Mouse (Mus musculus): ENCODE data around the gene Sbsn.
"Not testable (repeated sequence)": the region's sequence is repeated elsewhere in the genome, so short reads cannot be mapped to it uniquely, and the experiment has no call there.

Gene Sbsn

DNA sequence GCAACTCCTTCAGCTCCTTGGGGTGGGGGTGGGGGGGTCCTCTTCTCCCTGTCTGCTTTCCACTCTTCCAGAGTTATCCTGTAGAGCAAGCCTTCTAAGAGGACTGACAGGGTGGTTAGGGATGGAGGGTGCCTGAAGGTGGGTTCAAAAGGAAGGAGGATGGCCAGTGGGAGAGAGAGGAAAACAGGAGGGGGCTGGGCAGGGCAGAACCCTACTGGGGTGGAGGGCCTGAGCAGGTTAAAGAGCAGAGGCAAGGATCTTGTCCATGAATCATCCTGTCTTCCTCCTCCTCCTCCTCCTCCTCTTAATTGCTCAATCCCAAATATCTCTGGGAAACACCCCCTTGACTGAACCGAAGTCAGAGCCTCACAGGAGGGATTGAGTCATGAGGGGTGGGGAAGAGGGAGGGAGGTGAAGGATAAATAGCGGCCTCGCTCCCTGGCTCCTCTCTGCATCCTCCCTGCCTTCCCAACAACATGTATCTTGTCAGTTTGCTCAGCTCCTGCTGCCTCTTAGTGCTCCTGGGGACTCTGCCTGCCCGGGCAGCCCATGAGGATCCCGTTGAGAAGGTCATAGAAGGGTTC is at the start of gene Sbsn:
Gene Sbsn (plus strand): TSS at position 386 of the 584 bp plus-strand sequence.
- no peak for DNase-seq (ENCODE audit: extremely low spot score)

DNA sequence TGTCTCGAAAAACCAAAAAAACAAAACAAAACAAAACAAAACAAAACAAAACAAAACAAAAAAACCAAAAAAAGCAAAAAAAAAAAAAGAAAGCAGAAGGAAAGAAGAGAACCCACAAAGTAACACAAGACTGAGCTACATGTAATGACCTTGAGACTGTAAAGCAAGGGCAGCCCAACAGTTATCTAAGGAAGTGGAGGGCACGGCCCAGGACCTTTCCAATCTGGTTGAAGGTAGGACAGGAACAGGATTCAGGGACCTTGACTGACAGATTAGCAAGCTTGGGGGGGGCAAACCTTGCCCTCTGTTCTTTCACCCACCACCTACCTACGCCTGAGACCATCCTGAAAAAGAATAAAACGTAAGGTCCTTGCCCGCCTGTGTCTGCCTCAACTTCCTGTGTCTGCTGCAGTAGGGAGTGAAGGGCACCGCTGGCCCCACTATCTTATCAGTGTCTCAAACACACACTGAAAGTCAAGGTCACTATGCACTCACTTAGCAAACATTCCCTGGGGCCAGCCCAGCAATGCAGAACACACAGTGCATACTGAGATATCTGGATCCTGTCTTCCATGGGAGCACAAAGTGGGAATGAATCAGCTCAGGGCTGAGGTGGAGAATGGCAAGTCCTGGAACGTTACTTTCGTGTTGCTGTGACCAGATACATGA is 44.9 kb upstream of the Sbsn start:
- DNase-seq (ENCODE audit: extremely low spot score), result no peak

DNA sequence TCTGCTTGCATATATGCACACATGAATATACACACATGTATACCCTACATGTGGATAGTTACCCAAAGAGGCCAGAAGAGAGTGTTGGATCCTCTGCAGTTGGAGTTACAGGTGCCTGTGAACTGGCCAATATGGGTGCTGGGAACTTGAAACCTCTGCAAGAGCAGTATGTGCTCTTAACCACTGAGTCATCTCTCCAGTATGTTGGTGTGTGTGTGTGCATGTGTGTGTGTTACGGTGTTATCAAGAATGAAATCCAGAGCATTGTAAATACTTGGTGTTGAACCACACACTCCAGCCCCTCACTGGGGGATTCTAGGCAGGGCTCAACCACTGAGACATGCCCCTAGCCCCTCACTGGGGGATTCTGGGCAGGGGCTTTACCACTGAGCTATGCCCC is 43.8 kb upstream of the Sbsn start:
- DNase-seq (ENCODE audit: extremely low spot score), result no peak

DNA sequence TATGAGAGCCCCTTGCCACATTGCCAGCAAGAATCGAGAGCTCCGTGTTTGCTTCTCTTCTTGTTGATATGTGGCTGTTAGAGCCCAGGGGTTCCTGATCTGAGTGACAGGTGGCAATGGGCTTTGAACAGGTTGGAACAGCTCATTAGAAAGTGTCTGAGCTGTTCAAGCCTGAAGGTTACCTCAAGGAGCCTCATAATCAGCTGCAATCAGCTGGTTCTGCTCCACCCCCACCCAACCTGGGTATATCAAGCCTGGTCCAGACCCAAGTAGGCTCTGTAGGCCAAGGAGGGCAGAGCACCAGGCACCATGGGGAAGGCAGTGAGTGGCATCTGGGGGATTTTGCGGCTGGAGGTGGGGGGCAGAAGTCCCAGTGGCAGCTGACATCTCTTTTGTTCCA is 39.3 kb upstream of the Sbsn start, which contains the start of gene Atp4a:
Gene Atp4a (plus strand): TSS at position 268 of the 400 bp plus-strand sequence.
- DNase-seq (ENCODE audit: extremely low spot score), result no peak

DNA sequence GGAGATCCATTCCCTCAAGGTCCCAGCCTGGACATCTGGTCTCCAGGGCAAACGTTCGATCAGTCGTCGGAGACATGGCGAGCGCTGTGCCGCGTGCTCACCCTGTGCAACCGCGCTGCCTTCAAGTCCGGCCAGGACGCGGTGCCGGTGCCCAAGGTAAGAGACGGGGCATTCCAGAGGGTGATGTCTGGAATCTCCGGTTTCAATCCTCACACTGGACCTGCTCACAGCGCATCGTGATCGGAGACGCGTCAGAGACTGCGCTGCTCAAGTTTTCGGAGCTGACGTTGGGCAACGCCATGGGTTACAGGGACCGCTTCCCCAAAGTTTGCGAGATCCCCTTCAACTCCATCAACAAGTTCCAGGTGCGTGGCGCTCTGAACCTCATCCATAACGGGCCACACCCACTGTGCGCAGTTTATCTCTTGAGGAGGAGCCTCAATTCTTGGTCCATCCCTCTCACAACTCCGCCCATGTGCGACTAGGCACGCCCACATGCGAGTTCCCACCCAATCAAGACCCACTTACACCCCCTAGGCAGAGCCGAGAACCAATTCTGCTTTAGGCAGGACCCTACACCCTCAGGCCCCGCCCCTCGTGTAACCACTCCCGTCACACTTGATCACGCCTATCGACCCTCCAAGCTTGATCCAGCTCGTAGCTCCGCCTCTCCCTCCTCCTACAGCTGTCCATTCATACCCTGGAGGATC is 34.1 kb upstream of the Sbsn start:
- peak; percentile 91 for DNase-seq (ENCODE audit: extremely low spot score)

DNA sequence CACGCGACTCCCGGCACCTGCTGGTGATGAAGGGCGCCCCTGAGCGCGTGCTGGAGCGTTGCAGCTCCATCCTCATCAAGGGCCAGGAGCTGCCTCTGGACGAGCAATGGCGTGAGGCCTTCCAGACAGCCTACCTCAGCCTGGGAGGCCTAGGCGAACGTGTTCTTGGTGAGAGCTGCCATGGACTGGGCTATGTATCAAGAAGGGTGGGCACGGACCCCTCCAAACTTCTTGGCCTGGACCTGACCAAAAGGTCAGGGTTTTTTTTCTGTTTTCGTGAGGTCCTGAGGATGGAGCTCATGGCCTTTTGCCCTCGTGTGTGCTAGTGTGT is 33.6 kb upstream of the Sbsn start:
- no peak for DNase-seq (ENCODE audit: extremely low spot score)

DNA sequence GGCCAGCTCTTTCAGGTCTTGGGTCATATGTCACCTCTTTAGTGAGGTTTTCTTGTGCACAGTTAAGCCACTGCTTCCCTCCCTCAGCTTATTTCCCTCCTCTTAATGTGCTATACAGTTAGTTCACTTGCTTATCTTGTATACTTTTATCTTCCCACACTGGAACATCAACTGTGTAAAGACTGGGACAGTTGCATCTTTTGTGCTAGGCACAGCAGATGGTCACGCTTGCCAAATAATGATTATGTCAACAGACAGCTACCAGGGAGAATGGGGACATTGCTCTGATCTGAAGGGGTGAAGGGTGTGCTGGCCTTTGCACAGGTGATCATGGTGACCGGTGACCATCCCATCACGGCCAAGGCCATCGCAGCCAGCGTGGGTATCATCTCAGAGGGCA is 31.6 kb upstream of the Sbsn start:
- DNase-seq (ENCODE audit: extremely low spot score), result no peak

DNA sequence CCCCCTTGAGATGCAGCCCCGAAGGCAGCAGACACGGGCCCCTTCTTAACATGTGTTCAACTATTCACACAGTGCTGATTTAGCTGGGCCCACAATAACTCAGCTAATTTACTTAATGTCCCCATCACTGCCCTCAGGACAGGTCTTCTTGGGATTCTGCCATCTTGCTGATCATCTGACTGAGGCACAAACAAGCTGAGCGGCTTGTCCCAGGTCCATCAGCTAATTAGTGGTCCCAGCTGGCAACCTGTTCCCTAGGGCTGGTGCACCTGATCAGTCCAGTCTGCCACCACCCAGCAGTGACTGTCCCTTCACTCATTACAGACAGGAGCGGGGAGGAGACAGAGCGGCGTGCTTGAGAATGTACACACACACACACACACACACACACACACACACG is 30.0 kb upstream of the Sbsn start:
- DNase-seq (ENCODE audit: extremely low spot score), result no peak

DNA sequence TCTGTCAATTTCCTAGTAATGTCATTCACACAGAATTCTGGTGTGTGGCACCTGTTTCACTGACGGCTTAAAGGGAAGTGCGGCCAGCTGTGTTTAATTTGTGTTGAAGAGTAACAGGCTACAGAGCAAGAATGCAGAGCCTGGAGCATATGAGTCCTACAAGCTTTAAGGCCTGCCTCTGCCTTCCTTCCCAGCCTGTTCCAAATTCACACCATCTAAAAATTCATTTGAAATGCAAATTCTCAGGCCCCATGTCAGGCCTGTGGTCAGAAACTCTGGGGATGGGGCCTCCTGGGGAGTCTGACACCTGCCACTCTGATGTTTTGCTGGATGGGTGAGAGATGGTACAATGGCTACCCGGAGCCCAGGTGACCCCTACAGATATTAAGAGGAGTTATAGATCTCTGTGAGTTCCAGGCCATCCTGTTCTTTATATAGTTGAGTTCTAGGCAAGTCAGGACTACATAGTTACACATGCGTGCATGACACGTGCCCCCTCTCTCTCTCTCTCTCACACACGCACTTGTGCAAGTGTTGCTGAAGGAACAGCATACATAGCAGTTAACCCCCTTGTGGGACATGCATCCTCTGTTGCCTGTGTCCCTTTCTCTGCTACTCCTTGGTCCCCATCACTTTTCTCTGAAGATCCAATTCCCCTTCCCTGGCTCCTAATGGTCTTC is 27.9 kb upstream of the Sbsn start:
- no peak for DNase-seq (ENCODE audit: extremely low spot score)

DNA sequence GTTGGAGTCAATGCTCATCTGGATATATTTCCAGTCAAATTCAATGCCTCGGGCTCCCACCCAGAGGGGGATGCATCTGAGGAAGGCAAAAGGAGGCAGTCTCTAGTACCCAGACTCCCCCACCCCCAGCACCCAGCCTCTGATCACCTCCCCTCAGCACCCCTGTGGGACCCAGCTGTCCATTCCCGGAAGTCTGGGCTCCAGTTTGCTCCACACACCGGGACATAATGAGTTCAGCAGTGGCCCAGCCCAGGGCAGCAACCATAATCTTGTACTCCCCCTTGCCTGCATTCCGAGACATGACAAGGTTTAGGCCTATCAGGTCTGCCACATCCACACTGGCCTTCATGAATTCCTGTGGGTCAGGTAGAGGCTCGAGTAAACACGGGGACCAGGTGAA is 23.1 kb upstream of the Sbsn start:
- DNase-seq (ENCODE audit: extremely low spot score), result no peak

DNA sequence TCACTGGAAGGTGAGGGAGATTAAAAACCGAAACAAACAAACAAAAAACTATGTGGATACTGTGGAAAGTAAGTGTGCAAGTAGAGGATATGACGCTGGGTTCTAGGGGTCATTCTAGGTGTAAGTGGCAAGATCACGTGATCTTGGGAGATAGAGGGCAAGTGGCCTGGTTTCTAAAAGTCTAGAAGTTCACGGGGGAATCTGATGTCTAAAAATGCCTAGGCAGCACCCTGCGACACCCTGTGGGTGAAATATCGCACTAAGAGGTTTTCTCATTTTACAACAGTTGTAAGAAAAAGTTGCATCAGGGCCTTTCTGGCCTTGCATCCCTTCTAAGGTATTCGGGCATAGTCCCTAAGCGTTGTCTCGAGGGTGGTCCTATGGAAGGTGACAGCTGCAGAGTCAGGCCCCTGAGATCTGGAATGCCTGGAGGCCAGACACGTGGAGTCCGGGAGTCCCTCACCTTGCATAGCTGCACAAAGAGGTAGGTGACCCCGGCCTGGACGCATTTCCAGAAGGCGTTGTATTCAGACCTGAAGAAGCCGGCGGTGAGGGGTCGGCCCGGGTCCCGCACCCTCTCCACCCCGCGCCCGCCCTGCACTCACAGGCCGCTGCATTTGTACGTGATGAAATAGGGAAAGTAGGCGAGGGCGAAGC is 22.4 kb upstream of the Sbsn start:
- no peak for DNase-seq (ENCODE audit: extremely low spot score)

DNA sequence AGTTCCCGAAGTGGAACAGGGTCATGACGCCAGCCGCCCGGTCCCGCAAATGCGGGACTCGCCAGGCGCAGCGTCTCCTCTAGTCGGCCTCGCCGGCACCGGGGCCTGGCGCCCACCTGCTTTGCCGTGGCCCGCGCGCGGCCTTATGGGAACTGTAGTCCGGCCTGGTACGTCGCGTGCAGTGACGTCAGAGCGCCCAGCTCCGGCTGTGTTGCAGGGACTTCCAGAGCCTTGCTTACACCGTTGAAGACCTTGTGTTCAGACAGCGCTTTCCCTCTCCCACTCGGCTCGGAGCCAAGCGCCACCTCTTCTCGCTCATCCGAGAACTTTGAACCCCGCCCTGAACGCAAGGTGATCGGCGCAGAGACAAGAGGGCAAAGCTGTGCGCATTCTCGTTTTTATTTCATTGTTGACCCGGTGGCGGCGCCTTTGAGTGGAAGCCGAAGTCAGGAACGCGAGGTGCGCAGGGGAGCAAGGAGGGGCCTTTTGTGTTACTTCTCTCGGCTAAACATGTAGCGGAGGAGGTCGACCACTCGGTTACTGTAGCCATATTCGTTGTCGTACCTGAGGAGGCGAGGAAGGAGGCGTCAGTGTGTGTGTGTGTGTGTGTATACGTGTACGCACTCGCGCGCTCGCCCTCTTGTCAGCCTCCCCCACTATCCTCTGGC is 21.7 kb upstream of the Sbsn start, which contains the start of gene Tmem147:
Gene Tmem147 (minus strand): TSS at position 145 of the 668 bp plus-strand sequence.
- DNase-seq (ENCODE audit: extremely low spot score), result peak; percentile 93

DNA sequence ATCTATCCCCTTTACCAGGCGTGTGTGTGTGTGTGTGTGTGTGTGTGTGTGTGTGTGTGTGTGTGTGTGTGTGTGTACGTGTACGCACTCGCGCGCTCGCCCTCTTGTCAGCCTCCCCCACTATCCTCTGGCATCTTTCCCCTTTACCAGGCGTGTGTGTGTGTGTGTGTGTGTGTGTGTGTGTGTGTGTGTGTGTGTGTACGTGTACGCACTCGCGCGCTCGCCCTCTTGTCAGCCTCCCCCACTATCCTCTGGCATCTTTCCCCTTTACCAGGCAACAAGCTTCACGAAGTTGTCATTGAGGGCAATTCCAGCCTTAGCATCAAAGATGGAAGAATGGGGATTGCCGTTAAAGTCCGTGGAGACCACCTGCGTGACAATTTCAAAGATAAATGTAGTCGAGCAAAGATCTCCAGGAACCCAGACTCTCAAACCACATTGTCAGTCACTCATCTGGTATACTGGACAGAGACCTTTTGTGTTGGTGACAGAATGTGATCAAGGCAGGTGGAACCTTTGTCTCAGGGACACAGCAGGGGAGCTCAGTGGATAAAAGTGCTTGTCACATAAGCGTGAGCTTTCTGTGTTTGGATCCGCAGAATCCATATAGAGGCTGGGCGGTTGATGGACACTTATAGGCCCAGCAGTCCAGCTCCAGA is 21.1 kb upstream of the Sbsn start:
- DNase-seq (ENCODE audit: extremely low spot score), result not testable (repeated sequence)

DNA sequence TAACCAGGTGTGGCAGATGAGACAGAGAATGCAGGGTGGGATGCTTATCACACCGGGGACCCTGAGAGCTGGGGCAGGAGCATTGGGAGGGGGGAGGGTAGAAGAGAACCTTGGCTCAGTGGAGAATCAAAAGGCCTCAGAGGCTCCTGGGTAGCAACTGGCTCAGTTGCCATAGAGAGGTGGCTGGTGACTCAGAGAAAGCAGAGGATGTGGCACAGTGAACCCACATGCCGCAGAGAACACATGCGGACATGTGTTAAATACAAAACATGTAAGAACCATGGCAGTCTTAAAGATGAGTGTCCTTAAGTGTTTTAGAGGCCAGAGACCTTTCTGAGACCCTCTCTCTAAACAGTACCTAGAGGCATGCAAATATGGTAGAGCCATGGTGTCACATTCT is 15.1 kb upstream of the Sbsn start:
- no peak for DNase-seq (ENCODE audit: extremely low spot score)

DNA sequence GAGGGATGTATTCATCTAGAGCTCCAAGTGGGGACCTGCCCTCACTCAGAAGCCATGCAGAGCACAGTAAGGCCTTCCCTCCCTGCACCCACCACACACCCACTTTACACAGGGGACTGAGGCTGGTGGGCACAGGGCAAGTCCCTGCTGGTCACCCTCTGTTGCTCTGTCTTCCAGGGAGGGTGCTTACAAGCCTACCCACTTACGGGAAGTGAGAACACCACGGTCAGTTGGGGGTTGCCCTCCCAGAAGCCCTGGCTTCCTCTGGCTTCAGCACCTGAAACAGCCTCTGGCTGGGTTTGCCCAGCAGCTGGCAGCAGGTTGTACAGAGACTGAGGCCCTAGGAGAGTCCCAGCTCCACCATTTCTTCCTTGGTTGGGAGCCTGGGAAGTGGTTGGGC is 8.7 kb upstream of the Sbsn start:
- not testable (repeated sequence) for DNase-seq (ENCODE audit: extremely low spot score)

DNA sequence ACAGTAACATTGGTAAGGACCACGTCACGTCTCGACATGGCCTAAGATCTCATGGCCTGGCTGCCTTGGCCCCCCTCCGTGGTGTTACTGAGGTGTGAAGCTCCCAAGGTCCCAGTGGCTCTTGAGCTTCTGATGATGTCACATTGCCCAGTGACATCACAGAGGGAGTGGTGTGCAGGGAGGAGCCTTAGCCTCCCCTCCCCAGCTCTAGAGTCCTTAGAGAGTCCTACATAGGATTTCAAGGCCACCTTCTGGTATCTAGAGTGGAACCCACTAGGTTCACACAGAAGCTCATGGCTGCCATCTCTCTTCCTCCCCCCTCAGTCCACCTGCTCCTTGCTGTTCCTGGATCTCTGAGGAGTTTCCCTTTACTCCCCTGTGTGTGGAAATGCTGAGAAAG is 7.7 kb upstream of the Sbsn start, which contains the start of gene Gapdhs:
Gene Gapdhs (minus strand): TSS at position 65 of the 400 bp plus-strand sequence.
- DNase-seq (ENCODE audit: extremely low spot score), result not testable (repeated sequence)

DNA sequence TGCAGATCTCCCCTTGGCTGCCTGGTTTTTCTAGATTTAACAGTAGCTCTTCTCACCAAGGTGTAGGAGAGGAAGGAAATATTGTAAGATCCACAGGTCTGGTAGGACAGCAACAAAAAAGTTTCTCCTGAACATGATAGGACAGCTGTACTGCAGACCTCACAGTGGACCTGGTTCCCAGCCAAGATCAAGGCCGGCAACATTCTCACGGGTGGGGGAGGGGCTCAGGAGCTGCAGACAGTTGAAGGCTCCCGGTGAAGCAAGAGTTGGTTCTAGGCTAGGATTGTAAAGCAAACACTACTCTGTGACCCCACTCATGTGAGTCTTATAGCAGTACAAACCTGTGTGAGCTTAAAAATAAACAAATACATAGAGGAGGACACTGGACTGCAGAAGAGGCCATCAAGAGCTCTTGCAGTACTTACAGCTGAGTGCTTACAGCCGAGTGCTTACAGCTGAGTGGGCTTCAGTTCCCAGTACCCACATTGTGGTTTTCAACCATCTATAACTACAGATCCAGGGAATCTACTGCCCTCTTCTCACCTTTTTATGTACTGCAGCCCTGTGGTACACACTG is 7.2 kb upstream of the Sbsn start:
- no peak for DNase-seq (ENCODE audit: extremely low spot score)

DNA sequence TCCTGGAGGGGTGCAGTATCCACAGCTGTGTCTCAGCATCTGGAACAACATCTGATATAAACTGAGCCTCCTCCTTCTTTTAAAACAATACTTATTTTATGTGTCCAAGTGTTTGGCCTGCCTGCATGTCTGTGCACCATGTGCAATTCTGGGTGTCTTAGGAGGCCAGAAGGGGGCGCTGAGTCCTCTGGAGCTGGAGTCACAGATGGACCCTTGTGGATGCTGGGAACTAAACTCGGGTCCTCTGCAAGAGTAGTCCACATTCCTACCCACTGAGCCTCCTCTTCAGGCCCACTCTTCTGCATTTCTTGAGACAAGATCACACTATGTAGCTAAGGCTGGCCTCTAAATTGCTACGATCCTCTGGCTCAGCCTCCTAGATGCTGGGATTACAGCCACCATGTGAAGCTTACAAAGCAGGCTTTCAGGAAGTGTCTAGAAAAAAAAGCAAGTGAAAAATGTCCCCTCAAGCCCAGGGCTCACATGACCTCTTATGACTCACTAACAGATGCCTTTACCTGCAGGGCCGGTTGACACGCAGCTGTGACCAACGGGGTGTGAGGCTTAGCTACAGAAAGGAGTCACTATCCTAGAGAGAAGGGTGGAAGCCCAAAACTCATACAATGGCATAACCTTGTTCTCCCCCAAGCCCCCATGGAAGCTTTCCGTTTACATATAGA is 3.6 kb upstream of the Sbsn start:
- no peak for DNase-seq (ENCODE audit: extremely low spot score)

DNA sequence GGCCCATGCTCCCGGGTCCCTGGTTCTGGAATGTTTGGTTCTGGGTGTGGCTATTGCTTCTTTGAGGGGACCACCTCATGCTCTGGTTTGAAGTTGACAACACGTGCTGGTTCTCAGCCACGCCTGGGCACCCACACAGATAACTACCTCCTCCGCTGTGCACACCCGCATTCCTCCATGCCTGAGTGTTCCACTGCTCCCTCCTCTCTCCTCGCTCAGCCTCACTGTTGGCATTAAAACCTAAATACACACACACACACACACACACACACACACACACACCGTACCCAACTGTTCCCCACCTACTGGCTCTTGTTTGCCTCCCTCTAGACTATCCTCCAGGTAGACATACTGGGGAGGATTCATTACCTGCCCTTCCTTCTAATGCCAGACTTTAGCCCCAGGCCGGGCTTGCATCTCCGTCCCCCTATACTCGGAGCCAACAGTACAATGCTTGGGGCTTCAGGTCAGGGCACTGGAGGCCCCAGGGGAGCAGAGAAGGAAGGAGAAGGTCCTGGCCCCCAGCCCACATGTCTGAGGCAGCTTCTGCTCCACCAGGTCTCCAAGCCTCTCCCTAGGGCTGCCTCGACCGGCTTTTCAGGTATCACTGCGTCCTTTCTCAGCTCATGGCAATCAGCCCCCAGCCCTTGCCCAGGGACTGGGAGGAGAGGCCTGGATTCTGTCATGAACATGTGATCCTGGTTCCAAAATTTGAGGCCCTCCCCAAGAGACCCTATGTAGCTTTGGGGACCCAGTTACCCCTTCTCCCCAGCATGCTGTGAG is 1.3 kb upstream of the Sbsn start:
- no peak for DNase-seq (ENCODE audit: extremely low spot score)

Data from embryo, embryonic 9.5 days (tissue).